Mouse (Mus musculus): ENCODE measurements at regions not wholly inside any gene's neighbourhood (a gene's known extent, or its start where the extent isn't known, plus 50 kb on each side); places are given as distances from the start of the nearest gene placed in this dataset.
"Not testable (repeated sequence)": the region's sequence is repeated elsewhere in the genome, so short reads cannot be mapped to it uniquely, and the experiment has no call there.

- Histone ChIP-seq H3K9me3 (no peaks in the 10 kb centered on the region), H3K27ac (replicated peaks) (no peak overlapping the region), H3K4me3 (no peak overlapping the region), H3K9ac (no peak overlapping the region), H3K4me1 (replicated peaks) (no peaks in the 10 kb centered on the region), H3K27me3 (no peaks in the 10 kb centered on the region), H3K36me3 (no peaks in the 10 kb centered on the region), H3K4me2 (no peak overlapping the region)
- ATAC-seq (ENCODE audit: low FRiP score, low read depth), result no peak
Measured at GRCm38 (mm10) chr4:71506911-71507310, 250.9 kb downstream of the Gm11232 start.

DNA sequence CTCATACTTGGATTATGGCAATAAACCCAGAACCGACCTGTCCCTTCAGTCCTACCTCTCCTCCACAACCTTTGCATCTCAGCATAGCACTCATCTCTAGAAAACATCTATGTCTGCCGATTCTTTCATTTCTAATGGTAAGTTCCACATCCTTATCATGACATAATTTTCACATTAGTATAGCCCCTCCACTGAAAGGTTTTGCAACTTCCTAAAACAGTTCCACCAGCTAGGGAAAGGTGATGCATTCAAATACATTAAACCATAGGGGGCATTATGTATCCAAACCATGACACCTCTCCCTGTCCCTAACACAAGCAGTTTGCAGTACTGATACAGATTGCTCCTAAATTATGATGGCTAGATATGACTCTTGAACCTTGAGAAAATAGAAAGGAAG lies 268.0 kb downstream of the Gm11232 start:
- no peaks in the 10 kb centered on the region for H3K9me3 ChIP-seq
- WGBS, result 89% methylated on average over 2 of the region's 2 CpGs
- H3K9ac ChIP-seq, result no peak overlapping the region
- no peaks in the 10 kb centered on the region for H3K36me3 ChIP-seq
- H3K27ac ChIP-seq (replicated peaks), result no peak overlapping the region
- peaks cover 10% of the 10 kb centered on the region for H3K4me1 ChIP-seq (replicated peaks)
- H3K4me2 ChIP-seq, result no peak overlapping the region
- no peak overlapping the region for H3K4me3 ChIP-seq
- no peak for ATAC-seq (ENCODE audit: low FRiP score, low read depth)
- 0 out of 2 replicates have a peak, but pooled peaks cover 6% of the 10 kb centered on the region for H3K27me3 ChIP-seq

DNA sequence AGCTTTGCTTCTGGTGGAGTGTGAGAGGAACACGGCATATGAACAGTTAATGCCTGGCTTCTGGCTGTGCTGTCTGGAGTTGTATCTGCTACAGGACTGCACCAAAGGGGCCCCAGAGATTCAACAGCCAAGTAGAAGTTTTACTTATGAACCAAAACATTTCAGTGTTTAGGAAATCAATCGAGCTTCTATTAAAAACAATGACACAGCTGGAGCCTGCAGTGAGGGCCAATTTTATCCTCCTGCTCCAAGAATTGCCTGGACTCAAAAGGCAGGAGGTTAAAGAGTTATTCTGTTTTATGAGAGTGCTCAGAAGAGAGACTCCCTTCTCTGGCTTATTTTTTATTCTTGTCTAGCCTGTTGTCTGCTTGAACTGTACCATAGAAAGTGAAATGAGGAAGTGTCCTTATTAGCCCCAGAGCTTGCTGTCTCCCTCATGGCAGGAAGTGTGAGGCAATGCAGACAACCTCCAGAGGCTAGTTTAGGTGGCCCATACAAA lies 269.1 kb downstream of the Gm11232 start:
- ATAC-seq (ENCODE audit: low FRiP score, low read depth), result peak; percentile 28; the same call in 1 of the 2 replicates
- H3K27me3 ChIP-seq, result 0 out of 2 replicates have a peak, but pooled peaks cover 6% of the 10 kb centered on the region
- H3K36me3 ChIP-seq, result no peaks in the 10 kb centered on the region
- H3K27ac ChIP-seq (replicated peaks), result no peak overlapping the region
- H3K9ac ChIP-seq, result no peak overlapping the region
- H3K4me2 ChIP-seq, result no peak overlapping the region
- H3K4me1 ChIP-seq (replicated peaks), result peaks cover 19% of the 10 kb centered on the region
- H3K4me3 ChIP-seq, result no peak overlapping the region
- no peaks in the 10 kb centered on the region for H3K9me3 ChIP-seq
- 19% methylated on average over 2 of the region's 2 CpGs for WGBS

DNA sequence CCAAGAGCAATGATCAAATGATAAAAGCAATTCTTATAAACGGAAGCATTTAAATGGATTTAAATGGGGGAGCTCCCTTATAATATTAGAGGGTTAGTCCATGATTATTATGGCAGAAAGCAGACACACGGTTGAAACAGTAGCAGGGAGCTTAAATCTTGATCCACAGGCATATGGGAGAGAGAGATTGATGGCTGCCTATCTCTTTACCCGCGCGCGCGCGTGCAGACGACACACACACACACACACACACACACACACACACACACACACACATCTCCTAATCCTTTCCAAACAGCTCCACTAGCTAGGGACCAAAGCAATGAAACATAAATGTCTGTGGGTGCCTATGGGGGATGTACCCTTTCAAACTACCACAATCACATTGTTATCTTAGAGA lies 269.7 kb downstream of the Gm11232 start:
- Histone ChIP-seq H3K27me3 (0 out of 2 replicates have a peak, but pooled peaks cover 6% of the 10 kb centered on the region), H3K4me3 (no peak overlapping the region), H3K9ac (no peak overlapping the region), H3K36me3 (no peaks in the 10 kb centered on the region), H3K4me1 (replicated peaks) (peaks cover 25% of the 10 kb centered on the region), H3K27ac (replicated peaks) (no peak overlapping the region), H3K4me2 (no peak overlapping the region), H3K9me3 (no peaks in the 10 kb centered on the region)
- 95% methylated on average over 9 of the region's 9 CpGs for WGBS
- no peak for ATAC-seq (ENCODE audit: low FRiP score, low read depth)

GRCm38 (mm10) chr4:71480960-71481359 lies 276.8 kb downstream of the Gm11232 start:
- peaks cover 25% of the 10 kb centered on the region for H3K4me1 ChIP-seq (replicated peaks)
- 84% methylated on average over 2 of the region's 2 CpGs for WGBS
- ATAC-seq (ENCODE audit: low FRiP score, low read depth), result no peak
- no peak overlapping the region for H3K4me2 ChIP-seq
- H3K27me3 ChIP-seq, result 0 out of 2 replicates have a peak, but pooled peaks cover 5% of the 10 kb centered on the region
- no peaks in the 10 kb centered on the region for H3K36me3 ChIP-seq
- H3K4me3 ChIP-seq, result no peak overlapping the region
- no peaks in the 10 kb centered on the region for H3K9me3 ChIP-seq
- H3K9ac ChIP-seq, result no peak overlapping the region
- H3K27ac ChIP-seq (replicated peaks), result no peak overlapping the region

GRCm38 (mm10) chr4:71470580-71470979 lies 287.2 kb downstream of the Gm11232 start:
- Histone ChIP-seq H3K36me3 (no peaks in the 10 kb centered on the region), H3K9me3 (no peaks in the 10 kb centered on the region), H3K4me3 (no peak overlapping the region), H3K27me3 (no peaks in the 10 kb centered on the region), H3K27ac (replicated peaks) (no peak overlapping the region), H3K9ac (no peak overlapping the region), H3K4me1 (replicated peaks) (no peaks in the 10 kb centered on the region), H3K4me2 (no peak overlapping the region)
- no peak for ATAC-seq (ENCODE audit: low FRiP score, low read depth)

DNA sequence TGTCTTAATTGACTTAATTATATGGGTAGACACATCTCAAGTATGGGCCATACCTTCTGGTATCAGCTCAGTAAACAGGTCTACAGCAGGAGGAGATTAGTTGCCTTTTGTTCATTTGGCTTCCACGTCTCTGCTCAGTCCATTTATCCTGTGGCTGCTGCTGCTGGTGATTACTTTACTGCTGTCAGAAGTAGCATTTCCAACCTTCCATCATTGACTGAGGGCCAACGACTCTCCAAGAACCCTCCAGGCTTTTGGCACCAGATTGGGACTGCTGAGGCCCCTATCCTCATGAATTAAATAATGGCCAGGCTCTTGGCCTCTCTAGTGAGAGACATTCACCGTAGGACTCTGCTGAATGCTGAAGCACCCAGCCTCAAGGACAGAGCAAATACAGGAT lies 303.0 kb downstream of the Gm11232 start:
- H3K27me3 ChIP-seq, result no peaks in the 10 kb centered on the region
- no peaks in the 10 kb centered on the region for H3K36me3 ChIP-seq
- H3K4me2 ChIP-seq, result no peak overlapping the region
- ATAC-seq (ENCODE audit: low FRiP score, low read depth), result peak; percentile 56; the same call in 1 of the 2 replicates
- no peak overlapping the region for H3K4me3 ChIP-seq
- no peak overlapping the region for H3K9ac ChIP-seq
- H3K4me1 ChIP-seq (replicated peaks), result no peaks in the 10 kb centered on the region
- H3K27ac ChIP-seq (replicated peaks), result no peak overlapping the region
- H3K9me3 ChIP-seq, result no peaks in the 10 kb centered on the region
- WGBS, result 39% methylated on average over 3 of the region's 3 CpGs

GRCm38 (mm10) chr4:71453499-71453898 lies 304.3 kb downstream of the Gm11232 start:
- no peak overlapping the region for H3K4me2 ChIP-seq
- 87% methylated on average over 3 of the region's 3 CpGs for WGBS
- H3K9ac ChIP-seq, result no peak overlapping the region
- ATAC-seq (ENCODE audit: low FRiP score, low read depth), result no peak
- H3K36me3 ChIP-seq, result no peaks in the 10 kb centered on the region
- H3K4me3 ChIP-seq, result no peak overlapping the region
- H3K4me1 ChIP-seq (replicated peaks), result no peaks in the 10 kb centered on the region
- H3K9me3 ChIP-seq, result no peaks in the 10 kb centered on the region
- H3K27ac ChIP-seq (replicated peaks), result no peak overlapping the region
- H3K27me3 ChIP-seq, result no peaks in the 10 kb centered on the region

DNA sequence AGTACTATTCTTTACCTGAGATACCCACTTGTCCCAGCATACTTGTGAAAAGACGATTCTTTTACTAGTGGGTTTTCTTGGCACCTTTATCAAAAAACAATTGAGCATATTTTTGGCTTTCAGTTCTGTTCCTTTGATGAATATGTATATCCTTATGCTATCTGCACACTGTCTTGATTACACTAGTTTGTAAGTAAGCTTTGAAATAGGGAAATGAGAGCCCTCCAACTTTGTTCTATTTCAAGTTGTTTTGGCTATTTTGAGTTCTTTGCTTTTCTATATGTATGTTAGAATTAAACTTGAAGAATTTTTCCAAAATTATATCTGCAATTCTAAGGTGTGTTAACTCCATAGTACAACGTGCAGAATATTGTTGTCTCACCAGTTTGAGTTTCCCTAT lies 311.3 kb downstream of the Gm11232 start:
- Histone ChIP-seq H3K9ac (no peak overlapping the region), H3K4me3 (no peak overlapping the region), H3K9me3 (no peaks in the 10 kb centered on the region), H3K4me2 (no peak overlapping the region), H3K27ac (replicated peaks) (no peak overlapping the region), H3K4me1 (replicated peaks) (no peaks in the 10 kb centered on the region), H3K27me3 (no peaks in the 10 kb centered on the region), H3K36me3 (no peaks in the 10 kb centered on the region)
- WGBS, result 92% methylated on average over 2 of the region's 2 CpGs
- no peak for ATAC-seq (ENCODE audit: low FRiP score, low read depth)

DNA sequence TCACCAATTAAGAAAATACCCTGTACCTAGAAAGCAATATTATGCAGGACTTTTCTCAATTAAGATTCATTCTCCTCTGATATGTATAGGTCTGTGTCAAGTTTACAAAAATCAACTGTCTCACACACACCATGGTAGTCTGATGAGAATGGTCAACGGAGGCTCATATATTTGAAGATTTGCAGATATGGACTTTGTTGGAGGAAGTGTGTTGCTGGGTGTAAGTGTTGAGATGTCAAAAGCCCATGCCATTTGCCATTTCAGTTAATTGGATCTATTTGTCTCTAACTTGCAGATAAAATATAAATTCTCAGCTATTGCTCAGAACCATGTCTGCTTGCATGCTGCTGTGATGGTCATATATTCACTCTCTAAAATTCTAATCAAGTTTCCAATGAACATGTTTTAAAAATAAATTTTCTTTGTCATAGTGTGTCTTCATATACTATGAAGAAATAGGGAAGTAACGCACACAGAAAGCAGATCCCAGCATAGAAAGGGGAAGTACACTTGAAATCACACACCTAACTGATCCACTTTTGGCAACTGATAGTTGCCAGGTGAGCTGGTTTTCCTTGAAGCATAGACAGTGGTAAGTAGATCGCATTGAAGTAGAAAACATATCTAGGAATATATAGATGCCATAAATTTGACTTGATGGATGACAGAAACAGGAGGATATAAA lies 326.4 kb downstream of the Gm11232 start:
- no peaks in the 10 kb centered on the region for H3K4me1 ChIP-seq (replicated peaks)
- no peaks in the 10 kb centered on the region for H3K9me3 ChIP-seq
- no peak overlapping the region for H3K4me3 ChIP-seq
- H3K36me3 ChIP-seq, result no peaks in the 10 kb centered on the region
- no peaks in the 10 kb centered on the region for H3K27me3 ChIP-seq
- ATAC-seq (ENCODE audit: low FRiP score, low read depth), result no peak
- no peak overlapping the region for H3K4me2 ChIP-seq
- no peak overlapping the region for H3K27ac ChIP-seq (replicated peaks)
- 97% methylated on average over 3 of the region's 3 CpGs for WGBS
- H3K9ac ChIP-seq, result no peak overlapping the region

DNA sequence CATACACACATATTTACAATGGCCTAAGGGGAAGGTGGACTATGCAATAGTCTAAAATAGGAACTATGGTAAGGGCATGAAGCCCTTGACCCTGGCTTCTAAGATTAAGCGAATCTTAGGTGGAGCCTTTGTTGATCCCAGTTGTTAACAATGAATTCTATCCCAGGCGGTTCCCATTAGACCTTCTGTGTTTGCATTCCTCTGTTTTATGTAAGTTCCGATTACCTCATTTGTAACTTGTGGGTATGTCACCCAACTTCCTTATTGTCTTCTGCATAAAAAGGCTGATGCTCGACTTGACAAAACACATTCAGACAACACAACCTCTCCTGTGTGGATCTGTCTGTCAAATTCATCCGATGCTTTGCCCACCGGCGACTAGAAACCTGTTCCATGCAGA lies 335.6 kb downstream of the Gm11232 start:
- not testable (repeated sequence) for ATAC-seq (ENCODE audit: low FRiP score, low read depth); H3K9ac ChIP-seq; H3K4me3 ChIP-seq; H3K27me3 ChIP-seq; H3K27ac ChIP-seq (replicated peaks); H3K4me1 ChIP-seq (replicated peaks); H3K9me3 ChIP-seq; H3K36me3 ChIP-seq; H3K4me2 ChIP-seq
- WGBS, result 87% methylated on average over 7 of the region's 7 CpGs

DNA sequence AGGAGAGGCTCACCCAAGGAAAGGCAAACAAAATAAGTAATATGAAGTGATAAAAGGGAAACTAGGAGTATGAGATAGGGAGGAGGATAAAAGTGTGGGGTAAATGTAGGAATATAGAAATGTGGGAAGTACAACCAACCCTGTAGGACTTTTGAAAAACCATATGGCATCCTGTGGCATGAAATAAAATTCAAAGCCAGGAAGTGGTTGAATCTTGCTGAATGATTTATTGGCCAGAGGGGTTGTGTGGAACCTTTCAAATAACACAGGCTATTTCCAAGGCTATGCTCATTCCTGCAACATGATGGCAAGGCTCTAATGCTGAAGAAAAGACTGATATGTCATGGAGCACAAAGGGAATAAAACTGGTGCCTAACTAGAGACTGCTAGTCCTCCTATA lies 347.9 kb downstream of the Gm11232 start:
- Histone ChIP-seq H3K9ac (no peak overlapping the region), H3K4me1 (replicated peaks) (no peaks in the 10 kb centered on the region), H3K9me3 (no peaks in the 10 kb centered on the region), H3K36me3 (no peaks in the 10 kb centered on the region), H3K4me3 (no peak overlapping the region), H3K27me3 (no peaks in the 10 kb centered on the region), H3K27ac (replicated peaks) (no peak overlapping the region), H3K4me2 (no peak overlapping the region)
- ATAC-seq (ENCODE audit: low FRiP score, low read depth), result no peak

GRCm38 (mm10) chr4:71390444-71390843 lies 367.3 kb downstream of the Gm11232 start:
- Histone ChIP-seq H3K9ac (no peak overlapping the region), H3K27me3 (no peaks in the 10 kb centered on the region), H3K36me3 (no peaks in the 10 kb centered on the region), H3K9me3 (no peaks in the 10 kb centered on the region), H3K27ac (replicated peaks) (no peak overlapping the region), H3K4me2 (no peak overlapping the region), H3K4me1 (replicated peaks) (no peaks in the 10 kb centered on the region), H3K4me3 (no peak overlapping the region)
- ATAC-seq (ENCODE audit: low FRiP score, low read depth), result no peak
- 87% methylated on average over 1 of the region's 1 CpGs for WGBS

Measured in hindbrain, embryonic 15.5 days (tissue).